9 mouse cellular contexts compared by ENCODE assay signal in the genomic region with DNA sequence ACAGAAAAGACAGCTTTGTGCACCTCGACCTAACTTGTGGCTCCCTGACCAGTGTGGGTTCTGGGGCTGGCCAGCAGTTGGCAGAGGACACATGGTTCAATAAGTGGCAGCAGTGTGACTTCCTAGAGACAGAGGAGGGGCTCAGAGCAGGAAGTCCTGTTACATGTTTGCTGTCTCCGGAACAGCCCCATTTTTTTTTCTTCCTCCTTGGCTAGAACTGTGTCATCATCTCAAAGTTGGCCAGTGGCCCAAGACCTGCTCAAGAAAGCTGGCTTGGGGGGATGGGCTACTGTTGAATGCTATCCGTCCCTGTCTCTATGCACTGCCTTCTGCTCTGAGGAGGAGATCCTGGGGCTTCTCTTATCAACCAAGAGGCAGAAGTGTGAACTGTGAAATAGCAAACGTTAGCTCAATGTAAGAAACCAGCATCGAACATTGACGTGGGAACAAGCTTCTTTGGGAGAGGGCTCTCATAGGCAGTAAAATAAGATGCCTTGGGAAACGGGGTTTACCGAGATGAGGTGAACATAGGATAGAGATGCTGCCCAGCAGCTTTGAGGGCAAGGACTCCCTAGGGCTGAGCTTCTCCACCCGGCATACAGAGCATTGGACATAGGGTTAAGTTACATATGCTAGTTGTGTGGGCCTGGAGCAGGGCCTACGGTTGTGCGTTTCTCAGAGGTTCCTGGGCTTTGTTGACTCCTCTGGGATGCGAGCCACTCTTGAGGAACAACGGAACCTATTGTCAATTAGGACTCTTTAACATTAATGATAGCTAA. TPM values are rescaled to one million over a fixed set of nuclear protein-coding genes. Genes with fewer than 3 reads are reported as not detected.
DNase-seq lines count a peak whose midpoint lies in the region; ATAC-seq lines count a peak whose summit lies in the region.
"Had no signal": no experiment of that assay in that cellular context is flagged by ENCODE, and none has a peak within 500 bp of the region (broad histone marks: within the 10 kb centered on the region; RNA-seq: fewer than 3 reads in every experiment).

No protein-coding gene starts in this region.

- no peak overlapping the region for H3K27ac ChIP-seq in heart, embryonic 11.5 days (ENCODE audit: low read depth, low read length)
- no peak overlapping the region for H3K27ac ChIP-seq in liver, embryonic 11.5 days (ENCODE audit: low read depth, low read length)
- H3K27ac ChIP-seq: midbrain, embryonic 12.5 days had no signal

- ATAC-seq in heart, embryonic 11.5 days (replicated peaks; ENCODE audit: insufficient number of reproducible peaks, low FRiP score, low TSS enrichment) = peak; percentile 22; the same call in 1 of the 2 replicates
- peak; percentile 57; the same call in 1 of the 2 replicates for ATAC-seq in liver, embryonic 11.5 days (replicated peaks; ENCODE audit: low FRiP score)

- whole genome bisulfite sequencing in heart, embryonic 11.5 days (ENCODE audit: insufficient replicate concordance) = 63% methylated on average over 13 of the region's 13 CpGs
- 63% methylated on average over 13 of the region's 13 CpGs for WGBS in liver, embryonic 11.5 days

- H3K4me3 ChIP-seq in heart, embryonic 11.5 days (ENCODE audit: low read depth, low read length) = no peak overlapping the region
- no peak overlapping the region for H3K4me3 ChIP-seq in liver, embryonic 11.5 days (ENCODE audit: low read depth, low read length)
- H3K4me3 ChIP-seq: midbrain, embryonic 12.5 days had no signal

- H3K9me3 ChIP-seq in heart, embryonic 11.5 days (replicated peaks; ENCODE audit: control insufficient read depth, low read length) = no peaks in the 10 kb centered on the region
- no peaks in the 10 kb centered on the region for H3K9me3 ChIP-seq in liver, embryonic 11.5 days (ENCODE audit: control insufficient read depth, low read length)
- H3K9me3 ChIP-seq: midbrain, embryonic 12.5 days had no signal

- H3K36me3 ChIP-seq in heart, embryonic 11.5 days (ENCODE audit: control insufficient read depth, insufficient read depth, low read length) = no peaks in the 10 kb centered on the region
- no peaks in the 10 kb centered on the region for H3K36me3 ChIP-seq in liver, embryonic 11.5 days (ENCODE audit: control insufficient read depth, insufficient read depth, low read length)
- H3K36me3 ChIP-seq: midbrain, embryonic 12.5 days had no signal

- H3K4me2 ChIP-seq in heart, embryonic 11.5 days = no peak overlapping the region
- no peak overlapping the region for H3K4me2 ChIP-seq in liver, embryonic 11.5 days
- H3K4me2 ChIP-seq: midbrain, embryonic 12.5 days had no signal

- no peaks in the 10 kb centered on the region for H3K27me3 ChIP-seq in heart, embryonic 11.5 days (ENCODE audit: control insufficient read depth, insufficient read depth, low read length)
- H3K27me3 ChIP-seq in liver, embryonic 11.5 days (replicated peaks; ENCODE audit: control insufficient read depth, insufficient read depth, low read length) = 0 out of 2 replicates have a peak, but pooled peaks cover 3% of the 10 kb centered on the region

- H3K9ac ChIP-seq in heart, embryonic 11.5 days (ENCODE audit: low read depth, low read length) = no peak overlapping the region
- no peak overlapping the region for H3K9ac ChIP-seq in liver, embryonic 11.5 days (ENCODE audit: low read depth, low read length)
- H3K9ac ChIP-seq: midbrain, embryonic 12.5 days had no signal

- peak; percentile 10 for DNase-seq in gastrocnemius, adult 18-20 months (ENCODE audit: low spot score)
- no peak for DNase-seq in gastrocnemius, adult 8-10 months (ENCODE audit: low spot score in 2 of 2)
- peak; percentile 15 for DNase-seq in NIH3T3 (ENCODE audit: low read depth)
- no peak for DNase-seq in liver, embryonic 11.5 days (ENCODE audit: low spot score)
- DNase-seq in spleen, postnatal 14 days (ENCODE audit: low spot score in 2 of 2) = peak; percentile 30 to 38
- no peak for DNase-seq in urinary bladder, adult 2 months (ENCODE audit: low spot score)
- DNase-seq in thymus, postnatal 14 days = no peak

- H3K4me1 ChIP-seq in heart, embryonic 11.5 days (ENCODE audit: control insufficient read depth, insufficient read depth, low read length) = peaks cover 6% of the 10 kb centered on the region
- no peaks in the 10 kb centered on the region; the same call in 1 of the 2 replicates for H3K4me1 ChIP-seq in liver, embryonic 11.5 days (replicated peaks; ENCODE audit: control insufficient read depth, insufficient read depth, low read length)

RNA-seq across cellular contexts. Expression of a gene that starts 31.9 kb away (rescaled TPM):
- total RNA-seq in gastrocnemius, adult 18-20 months (2021) = 10 to 100 TPM in 1 of 2 experiments, 1 to 10 TPM in 1; 9.8 to 56.7 TPM
- 10 to 100 TPM in 2 of 4 experiments, 1 to 10 TPM in 2; 4.8 to 25.3 (median 10.3) TPM for total RNA-seq in gastrocnemius, adult 8-10 months (2022)
- polyA plus RNA-seq in heart, embryonic 11.5 days (2014; fragmentation: Nextera tagmentation; extraction: Ambion mirVana) = 0.17 TPM in 1 of 2 replicates, not detected in the other
- 0.04 TPM in 2 replicates for polyA plus RNA-seq in liver, embryonic 11.5 days (2014; fragmentation: Nextera tagmentation; extraction: Ambion mirVana)
- polyA plus RNA-seq in urinary bladder, adult 2 months (2012; rRNA removed) = 1.9 and 2.6 TPM in 2 replicates

RNA-seq across cellular contexts. Expression of a gene that starts 47.8 kb away (rescaled TPM):
- 10 to 100 TPM; 24.0 to 27.4 TPM for total RNA-seq in gastrocnemius, adult 18-20 months (2021)
- 10 to 100 TPM; 24.4 to 26.2 (median 24.8) TPM for total RNA-seq in gastrocnemius, adult 8-10 months (2022)
- polyA plus RNA-seq in heart, embryonic 11.5 days (2014; fragmentation: Nextera tagmentation; extraction: Ambion mirVana) = 21.3 and 21.9 TPM in 2 replicates
- polyA plus RNA-seq in liver, embryonic 11.5 days (2014; fragmentation: Nextera tagmentation; extraction: Ambion mirVana) = 28.2 and 29.5 TPM in 2 replicates
- polyA plus RNA-seq in urinary bladder, adult 2 months (2012; rRNA removed) = 22.4 and 24.8 TPM in 2 replicates

Comparison
In these comparisons a context has a peak if more than half of its experiments do, and no peak if none do; other contexts are left out.
1. DNase-seq: peak in gastrocnemius, adult 18-20 months (single experiment), NIH3T3 (single experiment) and spleen, postnatal 14 days (2 of 2); none in gastrocnemius, adult 8-10 months (0 of 2), liver, embryonic 11.5 days (single experiment), urinary bladder, adult 2 months (single experiment) and thymus, postnatal 14 days (single experiment).